ENCODE assay signal across 17 mouse cellular contexts in the genomic region with DNA sequence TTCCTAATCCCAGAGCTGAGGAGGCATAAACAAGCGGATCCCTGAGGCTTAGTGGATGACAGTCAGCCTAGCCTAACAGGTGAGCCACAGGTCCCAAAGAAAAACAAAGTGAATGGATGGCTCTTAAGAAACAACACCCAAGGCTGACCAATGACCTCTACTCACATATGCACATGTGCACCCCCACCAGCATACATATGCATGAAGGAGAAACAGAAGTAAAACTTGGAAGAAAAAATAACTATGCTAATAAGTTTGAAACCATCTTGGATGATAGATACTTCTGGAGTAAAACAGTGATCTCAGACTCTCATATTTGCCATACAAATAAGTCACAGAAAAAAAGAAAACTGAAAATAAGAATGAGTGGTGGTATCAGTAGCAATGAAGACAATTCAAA. TPM values are rescaled to one million over a fixed set of nuclear protein-coding genes. Genes with fewer than 3 reads are reported as not detected.
DNase-seq lines count a peak whose midpoint lies in the region; TF ChIP-seq lines count a peak whose summit lies in the region.
"Had no signal": no experiment of that assay in that cellular context is flagged by ENCODE, and none has a peak within 500 bp of the region (broad histone marks: within the 10 kb centered on the region; RNA-seq: fewer than 3 reads in every experiment).

No protein-coding gene starts in this region.

- DNase-seq in heart, adult 11 months: peak; percentile 39
- DNase-seq in heart, postnatal 14 days: no peak
- DNase-seq in CH12.LX (ENCODE audit: extremely low read depth): no peak
- DNase-seq in lung, postnatal 10 days: no peak
- DNase-seq: adrenal gland, adult 2 months; adrenal gland, adult 8-10 months; adrenal gland, postnatal 10 days; adrenal gland, postnatal 14 days; adrenal gland, postnatal 25 days; adrenal gland, postnatal 36 days; B cell, adult 2 months; cerebellum, adult 11 months; cerebellum, adult 11-12 months; cerebellum, adult 18-20 months; cerebellum, adult 2 months had no signal

- peaks cover 8 to 38% of the 10 kb centered on the region in 2 experiments for H3K36me3 ChIP-seq in CH12.LX (replicated peaks in 1 of 2; ENCODE audit: control insufficient read depth in 1 of 2, insufficient read depth in 1 of 2, low read length in 1 of 2)

- no peak overlapping the region for H3K4me3 ChIP-seq in CH12.LX (replicated peaks in 1 of 3; ENCODE audit: low read depth in 2 of 3, low read length in 2 of 3, poor library complexity in 1 of 3)

- in situ Hi-C loops in CH12.LX (cut with MboI; ENCODE audit: low pct_ligation_motif_present, low pct_unique_long_range_greater_than_20kb, low sequenced_read_pairs): no loop called here

- dilution Hi-C loops in CH12.LX (cut with MboI; ENCODE audit: extremely low pct_ligation_motif_present, extremely low pct_unique_long_range_greater_than_20kb, low sequenced_read_pairs): no loop called here

- peak overlapping the region; percentile 63 for H3K27ac ChIP-seq in CH12.LX (ENCODE audit: insufficient read depth, low read depth)

- intact Hi-C loops in heart, postnatal 14 days (cut with DNase I): no loop called here

- H3K27me3 ChIP-seq in CH12.LX (replicated peaks): no peaks in the 10 kb centered on the region
- H3K27me3 ChIP-seq: Patski had no signal

- H3K4me2 ChIP-seq in CH12.LX (ENCODE audit: insufficient read depth, low read depth, poor library complexity, severe bottlenecking): 0 out of 2 replicates have a peak overlapping the region, but pooled peaks have one; percentile 11

- peaks cover 37% of the 10 kb centered on the region for H3K79me2 ChIP-seq in CH12.LX (replicated peaks; ENCODE audit: control insufficient read depth, extremely low read depth, insufficient read depth, poor library complexity, severe bottlenecking)

- H3K4me1 ChIP-seq in CH12.LX (ENCODE audit: control insufficient read depth in 1 of 2, insufficient read depth in 2 of 2): peaks cover 6 to 49% of the 10 kb centered on the region in 2 experiments

- TF ChIP-seq CTCF in CH12.LX (conservative IDR thresholded peaks at IDR 0.05 in 1 of 2, IDR thresholded peaks at IDR 0.05 in 1 of 2; ENCODE audit: low read depth in 2 of 2, low read length in 2 of 2): no peak

- H3K9ac ChIP-seq in CH12.LX (ENCODE audit: insufficient read depth, low read depth): no peak overlapping the region

- no peak for TF ChIP-seq RAD21 in CH12.LX (IDR thresholded peaks at IDR 0.05; ENCODE audit: low read depth, low read length)

- H3K9me3 ChIP-seq in CH12.LX (replicated peaks; ENCODE audit: low read length): no peaks in the 10 kb centered on the region
- H3K9me3 ChIP-seq: G1E had no signal

- TF ChIP-seq POLR2A in CH12.LX (IDR thresholded peaks at IDR 0.05; ENCODE audit: low read depth, low read length): no peak

- peak; percentile 46 for TF ChIP-seq EP300 in CH12.LX (IDR thresholded peaks at IDR 0.05; ENCODE audit: low read length)

TF ChIP-seq in CH12.LX, 34 proteins besides CTCF, POLR2A, EP300 and RAD21:
- TF ChIP-seq MAZ (IDR thresholded peaks at IDR 0.05; ENCODE audit: low read depth, low read length): no peak
- TF ChIP-seq BHLHE40 (IDR thresholded peaks at IDR 0.05; ENCODE audit: low read depth, low read length): peak; percentile 58; the same call in 1 of the 2 replicates
- no peak for TF ChIP-seq NELFE (IDR thresholded peaks at IDR 0.05; ENCODE audit: low read depth, low read length)
- no peak for TF ChIP-seq HCFC1 (IDR thresholded peaks at IDR 0.05; ENCODE audit: low read depth, low read length)
- TF ChIP-seq USF2 (conservative IDR thresholded peaks at IDR 0.05; ENCODE audit: low read depth, low read length): no peak
- peak; percentile 62; the same call in 1 of the 2 replicates for TF ChIP-seq ZNF384 (IDR thresholded peaks at IDR 0.05; ENCODE audit: low read depth, low read length)
- peak; percentile 53 for TF ChIP-seq JUN (IDR thresholded peaks at IDR 0.05; ENCODE audit: insufficient read depth, low read depth, low read length)
- no peak for TF ChIP-seq ELF1 (IDR thresholded peaks at IDR 0.05; ENCODE audit: low read depth, low read length)
- TF ChIP-seq MYC (IDR thresholded peaks at IDR 0.05; ENCODE audit: low read depth, low read length): peak; percentile 54; the same call in 1 of the 2 replicates
- no peak for TF ChIP-seq MXI1 (IDR thresholded peaks at IDR 0.05; ENCODE audit: low read depth, low read length)
- no peak for TF ChIP-seq CHD2 (IDR thresholded peaks at IDR 0.05; ENCODE audit: low read length)
- no peak for TF ChIP-seq RCOR1 (conservative IDR thresholded peaks at IDR 0.05; ENCODE audit: low read depth, low read length)
- no peak; the same call in 1 of the 2 replicates for TF ChIP-seq JUND (conservative IDR thresholded peaks at IDR 0.05; ENCODE audit: low read depth, low read length)
- no peak for TF ChIP-seq MAFK (IDR thresholded peaks at IDR 0.05; ENCODE audit: insufficient replicate concordance, low read length)
- TF ChIP-seq KAT2A (IDR thresholded peaks at IDR 0.05; ENCODE audit: insufficient replicate concordance, low read length): no peak
- no peak for TF ChIP-seq SIN3A (IDR thresholded peaks at IDR 0.05; ENCODE audit: low read length)
- TF ChIP-seq ETS1 (conservative IDR thresholded peaks at IDR 0.05; ENCODE audit: low read depth, low read length): peak; percentile 71
- no peak for TF ChIP-seq PAX5 (IDR thresholded peaks at IDR 0.05; ENCODE audit: low read length)
- no peak for TF ChIP-seq POLR2AphosphoS2 (IDR thresholded peaks at IDR 0.05; ENCODE audit: low read depth, low read length)
- TF ChIP-seq IRF4 (IDR thresholded peaks at IDR 0.05; ENCODE audit: low read depth, low read length): peak; percentile 65; the same call in 1 of the 2 replicates
- no peak for TF ChIP-seq GABPA (IDR thresholded peaks at IDR 0.05; ENCODE audit: insufficient replicate concordance, low read depth, low read length)
- no peak for TF ChIP-seq ZMIZ1 (IDR thresholded peaks at IDR 0.05; ENCODE audit: low read depth, low read length)
TF ChIP-seq in CH12.LX: peak in this region for 6.

RNA-seq across cellular contexts. Expression of a gene that starts 28.2 kb away (rescaled TPM):
- total RNA-seq in heart, postnatal 14 days (2021): 100 to 1,000 TPM; 157 to 165 TPM
- total RNA-seq in CH12.LX (2012; rRNA removed) (42.2 and 43.5 TPM in 2 replicates), CH12.LX (2014; rRNA removed) (36.7 and 40.1 TPM in 2 replicates)
- 94.6 and 100 TPM in 2 replicates for polyA plus RNA-seq in CH12.LX (2012; ENCODE audit: insufficient read length, low read depth)
